Mouse (Mus musculus) cerebellum, adult 2 months (tissue): Measurements from ENCODE around the gene Akp3.

Experiments
- CTCF ChIP-seq: fragments of 200-500 bp; IDR thresholded peaks from 2 replicates; pipeline ENCODE4 v1.5.1; 2011; ENCODE audit warnings: low read depth, mild to moderate bottlenecking, control low read depth, low read length, moderate library complexity, borderline replicate concordance; ENCODE audit not compliant: insufficient read depth
- POLR2A ChIP-seq: fragments of 200-500 bp; IDR thresholded peaks from 2 replicates; pipeline ENCODE4 v1.6.1; 2011; ENCODE audit warnings: low read length, control low read depth, borderline replicate concordance; ENCODE audit not compliant: insufficient read depth

DNA sequence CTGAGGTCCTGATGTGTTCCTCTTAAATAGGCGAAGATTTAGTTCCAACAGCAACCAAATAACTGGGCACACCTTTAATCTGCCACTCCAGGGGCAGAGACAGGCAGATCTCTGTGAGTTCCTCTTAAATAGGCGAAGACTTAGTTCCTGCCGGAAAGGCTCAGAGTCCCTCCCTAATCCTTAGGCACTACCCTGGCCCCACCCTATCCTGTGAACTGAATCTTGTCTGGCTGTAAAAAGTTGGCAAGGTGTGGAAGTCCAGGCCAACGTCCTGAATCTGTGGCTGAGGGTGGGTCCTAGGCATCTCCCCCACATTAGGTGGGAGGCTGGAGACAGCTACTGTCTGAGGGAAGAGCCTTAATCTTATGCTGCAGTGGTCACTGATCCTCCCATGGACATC lies 34.9 kb upstream of the Akp3 start, which contains the start of gene Alppl2:
- TF ChIP-seq CTCF (no peak), POLR2A (no peak)
